Mouse (Mus musculus) hindbrain, embryonic 16.5 days (tissue): ENCODE measurements around the gene Rab4b. TPM values are rescaled to one million over a fixed set of nuclear protein-coding genes. Genes with fewer than 3 reads are reported as not detected.

Source experiments
- ATAC-seq: fragments of 200-750 bp; cut with Nextera tagmentation; 2 replicates; pipeline ENCODE4 v1.8.0; 2017; ENCODE audit warnings: moderate TSS enrichment, moderate library complexity
- H3K27ac ChIP-seq: fragments of 300-500 bp; sonication (generic); 2 replicates; pipeline ENCODE4 v1.5.1; 2014; ENCODE audit warnings: low read depth, mild to moderate bottlenecking, control low read depth, low read length, moderate library complexity
- H3K27me3 ChIP-seq: fragments of 300-500 bp; sonication (generic); replicated peaks from 2 replicates; pipeline ENCODE4 v1.6.1; 2014; ENCODE audit warnings: low read length; ENCODE audit not compliant: control insufficient read depth, insufficient read depth
- H3K36me3 ChIP-seq: fragments of 300-500 bp; sonication (generic); 2 replicates; pipeline ENCODE4 v1.6.1; 2014; ENCODE audit warnings: mild to moderate bottlenecking, low read length, moderate library complexity, mixed read lengths; ENCODE audit not compliant: control insufficient read depth, insufficient read depth
- H3K4me1 ChIP-seq: fragments of 300-500 bp; sonication (generic); 2 replicates; pipeline ENCODE4 v1.6.1; 2014; ENCODE audit warnings: low read depth, low read length; ENCODE audit not compliant: control insufficient read depth, insufficient read depth
- H3K4me2 ChIP-seq: fragments of 300-500 bp; sonication (generic); 2 replicates; pipeline ENCODE4 v1.6.1; 2014; ENCODE audit warnings: mild to moderate bottlenecking, low read length, control low read depth, moderate library complexity
- H3K4me3 ChIP-seq: fragments of 300-500 bp; sonication (generic); 2 replicates; pipeline ENCODE4 v1.5.1; 2014; ENCODE audit warnings: mild to moderate bottlenecking, low read length, control low read depth, moderate library complexity
- H3K9ac ChIP-seq: fragments of 300-500 bp; sonication (generic); 2 replicates; pipeline ENCODE4 v1.6.1; 2014; ENCODE audit warnings: low read depth, mild to moderate bottlenecking, control low read depth, low read length, moderate library complexity
- H3K9me3 ChIP-seq: fragments of 300-500 bp; sonication (generic); 2 replicates; pipeline ENCODE4 v1.6.1; 2014; ENCODE audit warnings: mild to moderate bottlenecking, low read length, moderate library complexity; ENCODE audit not compliant: control insufficient read depth
- WGBS: fragments of 180-500 bp; shearing (Covaris S2); extraction: QIAGEN DNeasy Blood & Tissue Kit; methylation state at CpG from one replicate; pipeline ENCODE4 v1.1.7; 2014; 5-methylcytosine and 5-hydroxymethylcytosine counted together
- polyA plus RNA-seq: library from polyadenylated mRNA; unstranded; fragments of >200 nt; fragmentation: Nextera tagmentation; extraction: Ambion mirVana; gene quantifications from 2 replicates; pipeline ENCODE4 v1.2.1, GENCODE M21; 2015

Gene Rab4b
- polyA plus RNA-seq, 1 experiment from 2014 or later, result 112 TPM

GRCm38 (mm10) chr7:27156005-27156404, 22.7 kb downstream of the Rab4b start:
- H3K27me3 ChIP-seq, result no peaks in the 10 kb centered on the region
- peaks cover 26% of the 10 kb centered on the region for H3K36me3 ChIP-seq
- no peak for ATAC-seq
- no peak overlapping the region for H3K27ac ChIP-seq
- WGBS, result 82% methylated on average over 13 of the region's 13 CpGs
- H3K9ac ChIP-seq, result no peak overlapping the region
- peaks cover 12% of the 10 kb centered on the region for H3K4me1 ChIP-seq
- no peaks in the 10 kb centered on the region for H3K9me3 ChIP-seq
- H3K4me3 ChIP-seq, result no peak overlapping the region
- H3K4me2 ChIP-seq, result no peak overlapping the region

GRCm38 (mm10) chr7:27153205-27153764, 25.4 kb downstream of the Rab4b start, which contains the start of gene Cyp2t4:
Gene Cyp2t4 (plus strand): TSS chr7:27153714.
- H3K36me3 ChIP-seq, result peaks cover 12% of the 10 kb centered on the region
- no peaks in the 10 kb centered on the region for H3K4me1 ChIP-seq
- H3K4me2 ChIP-seq, result no peak within 1 kb of the TSS
- H3K9me3 ChIP-seq, result no peaks in the 10 kb centered on the region
- WGBS, result 73% methylated on average over 10 of the region's 10 CpGs
- no peaks in the 10 kb centered on the region for H3K27me3 ChIP-seq
- H3K27ac ChIP-seq, result no peak within 1 kb of the TSS
- no peak within 1 kb of the TSS for H3K4me3 ChIP-seq
- ATAC-seq, result no peak
- H3K9ac ChIP-seq, result no peak within 1 kb of the TSS

DNA sequence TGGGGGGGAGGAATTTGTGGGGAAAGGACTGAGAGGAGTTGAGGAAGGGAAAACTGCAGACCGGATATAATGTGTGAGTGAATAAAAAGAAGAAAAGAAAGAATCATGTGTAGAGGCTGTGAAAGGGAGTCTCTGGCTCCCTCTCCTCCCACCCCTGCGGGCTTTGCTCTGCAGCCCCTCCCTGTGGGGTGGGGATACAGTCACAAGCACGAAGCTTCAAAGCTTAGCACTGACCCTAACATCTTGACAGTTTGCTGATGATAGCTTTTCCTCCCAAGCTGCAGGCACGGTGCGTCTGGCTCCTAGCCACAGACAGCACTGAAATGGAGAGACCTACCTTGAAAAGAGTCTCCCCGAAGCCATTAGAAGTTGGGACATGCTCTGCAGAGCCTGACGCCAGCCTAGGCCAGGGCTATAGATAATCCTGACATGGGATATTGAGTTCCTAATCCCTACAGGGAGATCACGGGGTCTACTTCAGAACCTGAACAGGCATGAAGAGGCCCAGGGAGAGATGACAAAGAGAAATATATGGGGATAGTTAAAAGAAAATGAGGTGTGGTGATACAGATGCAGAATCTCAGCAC, 42.2 kb downstream of the Rab4b start:
- no peak; the same call in 1 of the 2 replicates for ATAC-seq
- Histone ChIP-seq H3K9me3 (peaks cover 6% of the 10 kb centered on the region; the same call in 1 of the 2 replicates), H3K9ac (no peak overlapping the region), H3K36me3 (no peaks in the 10 kb centered on the region), H3K27me3 (no peaks in the 10 kb centered on the region), H3K4me3 (no peak overlapping the region), H3K27ac (no peak overlapping the region), H3K4me1 (no peaks in the 10 kb centered on the region), H3K4me2 (no peak overlapping the region)
- WGBS, result 63% methylated on average over 8 of the region's 8 CpGs

DNA sequence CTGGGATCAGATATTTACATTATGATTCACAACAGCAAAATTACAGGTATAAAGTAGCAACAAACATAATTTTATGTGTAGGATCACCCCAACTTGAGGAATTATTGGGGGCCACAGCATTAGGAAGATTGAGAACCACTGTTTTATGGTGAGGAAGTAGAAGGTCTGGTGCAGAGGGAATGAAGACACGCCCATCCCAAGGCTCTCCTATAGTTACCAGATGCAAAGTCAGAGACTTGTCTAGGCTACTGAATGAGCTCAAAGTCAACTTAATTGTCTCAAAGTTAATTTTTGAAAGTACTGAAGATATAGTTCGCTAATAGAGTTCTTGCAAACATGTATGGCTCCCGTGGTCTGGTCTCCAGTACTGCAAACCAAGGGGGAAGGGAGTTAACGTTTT, 44.9 kb downstream of the Rab4b start:
- no peak for ATAC-seq
- H3K9me3 ChIP-seq, result no peaks in the 10 kb centered on the region
- no peaks in the 10 kb centered on the region for H3K36me3 ChIP-seq
- no peak overlapping the region for H3K27ac ChIP-seq
- no peak overlapping the region for H3K9ac ChIP-seq
- H3K27me3 ChIP-seq, result no peaks in the 10 kb centered on the region
- 85% methylated on average over 4 of the region's 4 CpGs for WGBS
- H3K4me3 ChIP-seq, result no peak overlapping the region
- no peaks in the 10 kb centered on the region for H3K4me1 ChIP-seq
- no peak overlapping the region for H3K4me2 ChIP-seq

GRCm38 (mm10) chr7:27133156-27133555, 45.5 kb downstream of the Rab4b start:
- Histone ChIP-seq H3K27ac (no peak overlapping the region), H3K9ac (no peak overlapping the region), H3K27me3 (no peaks in the 10 kb centered on the region), H3K4me1 (no peaks in the 10 kb centered on the region), H3K36me3 (no peaks in the 10 kb centered on the region), H3K4me3 (no peak overlapping the region), H3K9me3 (no peaks in the 10 kb centered on the region), H3K4me2 (no peak overlapping the region)
- 73% methylated on average over 12 of the region's 12 CpGs for WGBS
- ATAC-seq, result no peak

GRCm38 (mm10) chr7:27132588-27132987, 46.1 kb downstream of the Rab4b start:
- no peaks in the 10 kb centered on the region for H3K9me3 ChIP-seq
- ATAC-seq, result no peak
- WGBS, result 19% methylated on average over 10 of the region's 10 CpGs

GRCm38 (mm10) chr7:27131387-27131786, 47.3 kb downstream of the Rab4b start:
- 62% methylated on average over 2 of the region's 2 CpGs for WGBS
- no peak overlapping the region for H3K4me2 ChIP-seq
- ATAC-seq, result no peak
- H3K36me3 ChIP-seq, result no peaks in the 10 kb centered on the region
- no peaks in the 10 kb centered on the region for H3K27me3 ChIP-seq
- H3K4me1 ChIP-seq, result no peaks in the 10 kb centered on the region
- H3K4me3 ChIP-seq, result no peak overlapping the region
- no peaks in the 10 kb centered on the region for H3K9me3 ChIP-seq
- no peak overlapping the region for H3K9ac ChIP-seq
- H3K27ac ChIP-seq, result no peak overlapping the region

More at GRCm38 (mm10) chr7:27132588-27132987, 46.1 kb downstream of the Rab4b start:
- Histone ChIP-seq H3K36me3 (no peaks in the 10 kb centered on the region), H3K4me3 (no peak overlapping the region), H3K27ac (no peak overlapping the region), H3K9ac (no peak overlapping the region), H3K27me3 (no peaks in the 10 kb centered on the region), H3K4me1 (no peaks in the 10 kb centered on the region), H3K4me2 (no peak overlapping the region)

DNA sequence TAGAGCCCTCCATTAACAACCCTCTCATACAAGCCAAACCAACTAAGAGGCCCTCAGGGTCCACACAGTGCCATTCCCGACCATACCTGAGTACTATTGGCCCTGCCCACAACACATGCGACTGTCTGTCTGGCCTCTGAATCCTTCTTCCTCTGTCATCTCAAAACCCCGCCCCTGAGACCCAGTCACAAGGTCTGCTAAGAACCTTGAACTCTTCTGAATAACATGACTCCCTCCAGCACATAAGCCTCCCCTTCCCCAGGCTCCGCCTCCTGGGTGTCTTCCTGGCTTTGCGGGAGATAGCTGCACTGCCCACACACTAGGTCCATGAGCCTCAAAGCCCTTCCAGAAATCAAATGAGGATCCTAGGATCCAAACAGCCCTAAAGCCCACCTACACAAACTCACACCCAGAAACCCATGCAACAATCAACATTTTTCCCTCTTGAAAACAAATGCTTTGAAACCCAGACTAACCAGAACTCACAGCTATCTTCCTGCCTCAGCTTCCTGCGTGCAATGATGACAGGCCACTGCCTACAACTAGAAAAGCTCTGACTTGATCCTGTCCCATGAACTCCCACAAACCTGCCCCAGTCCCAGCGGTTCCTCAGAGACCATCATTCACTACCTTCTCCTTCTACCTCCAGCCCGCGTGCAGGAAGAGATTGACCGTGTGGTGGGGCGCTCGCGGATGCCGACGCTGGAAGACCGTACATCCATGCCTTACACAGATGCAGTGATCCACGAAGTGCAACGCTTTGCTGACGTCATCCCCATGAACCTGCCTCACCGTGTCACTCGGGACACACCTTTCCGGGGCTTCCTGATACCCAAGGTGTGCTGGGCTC, 48.0 kb downstream of the Rab4b start:
- Histone ChIP-seq H3K9me3 (no peaks in the 10 kb centered on the region), H3K36me3 (no peaks in the 10 kb centered on the region), H3K4me3 (no peak overlapping the region), H3K4me1 (no peaks in the 10 kb centered on the region), H3K4me2 (no peak overlapping the region), H3K27ac (no peak overlapping the region), H3K27me3 (no peaks in the 10 kb centered on the region), H3K9ac (no peak overlapping the region)
- 90% methylated on average over 22 of the region's 22 CpGs for WGBS
- no peak for ATAC-seq

- H3K27me3 ChIP-seq, result no peaks in the 10 kb centered on the region
- no peak overlapping the region for H3K4me3 ChIP-seq
- no peaks in the 10 kb centered on the region for H3K4me1 ChIP-seq
- H3K9ac ChIP-seq, result no peak overlapping the region
- H3K27ac ChIP-seq, result no peak overlapping the region
- 90% methylated on average over 12 of the region's 12 CpGs for WGBS
- H3K9me3 ChIP-seq, result no peaks in the 10 kb centered on the region
- no peak overlapping the region for H3K4me2 ChIP-seq
- ATAC-seq, result no peak
- no peaks in the 10 kb centered on the region for H3K36me3 ChIP-seq
Measured at GRCm38 (mm10) chr7:27129811-27130210, 48.9 kb downstream of the Rab4b start.
